Mouse (Mus musculus) monocyte, adult 59 days (primary cell): Measurements from ENCODE around the gene Kdm6a. TPM values are rescaled to one million over a fixed set of nuclear protein-coding genes. Genes with fewer than 3 reads are reported as not detected.

Source experiments
- total RNA-seq, 2 experiments: library from RNA; stranded (reverse); gene quantifications; one replicate each; pipeline ENCODE4 v1.2.4; 2023

Gene Kdm6a
- total RNA-seq, result 100 to 1,000 TPM in 1 of 2 experiments, 10 to 100 TPM in 1; 80.9 to 120 TPM

GRCm38 (mm10) chrX:18162192-18162857, at the start of gene Kdm6a:
Kdm6a (plus strand) TSS chrX:18162575.

DNA sequence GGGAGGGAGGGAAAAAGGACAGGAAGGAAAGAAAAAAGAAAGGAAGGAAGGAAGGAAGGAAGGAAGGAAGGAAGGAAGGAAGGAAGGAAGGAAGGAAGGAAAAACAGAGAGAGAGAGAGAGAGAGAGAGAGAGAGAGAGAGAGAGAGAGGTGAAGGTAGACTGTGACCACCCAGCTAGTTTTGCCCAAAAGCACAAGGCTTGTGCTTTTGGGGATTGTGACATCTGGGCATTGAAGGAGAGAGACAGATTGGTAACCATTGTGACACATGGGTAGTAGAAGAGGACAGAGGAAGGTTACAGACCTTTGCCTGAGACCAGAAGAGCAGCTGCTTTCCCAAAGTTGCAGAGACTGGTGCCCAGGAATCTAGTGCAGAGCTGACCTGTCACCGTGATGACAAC, 16.8 kb upstream of the Kdm6a start, which contains the start of gene Dusp21:
TSS of gene Dusp21 (plus strand) at position 301 of the 400 bp plus-strand sequence.

Other genes starting within 250 kb of the Kdm6a start
- gene Dusp21, start 16.7 kb upstream of the Kdm6a start, total RNA-seq, result not detected